Comparison of ENCODE assay signal across 14 mouse cellular contexts in the genomic region with DNA sequence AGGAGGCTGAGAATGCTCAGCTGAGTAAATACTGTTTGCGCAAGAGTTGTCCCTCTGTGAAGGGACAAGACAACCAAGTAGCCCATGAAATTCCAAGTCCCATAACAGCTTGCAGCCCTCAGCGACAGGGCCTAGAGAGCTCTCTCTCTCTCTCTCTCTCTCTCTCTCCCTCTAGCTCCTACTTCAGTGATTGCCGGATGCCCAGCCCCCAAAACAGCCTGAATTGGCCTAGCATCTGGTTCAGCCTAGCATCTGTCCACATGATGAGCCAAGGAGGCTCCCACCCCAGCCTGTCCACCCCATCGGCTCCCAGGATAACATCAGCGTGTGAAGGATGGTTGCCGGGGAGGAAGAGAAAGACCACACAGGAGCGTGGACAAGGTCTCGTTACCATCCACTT.
A peak's percentile ranks its signal among the peaks of the same experiment; 100 is the strongest.
DNase-seq lines count a peak whose midpoint lies in the region; ATAC-seq lines count a peak whose summit lies in the region.
"Had no signal": no experiment of that assay in that cellular context is flagged by ENCODE, and none has a peak within 500 bp of the region (broad histone marks: within the 10 kb centered on the region; RNA-seq: fewer than 3 reads in every experiment).

No protein-coding gene starts in this region.

- no peak for DNase-seq in kidney, adult 11 months
- DNase-seq in embryo, embryonic 10.5 days (ENCODE audit: low spot score): peak; percentile 35
- peak; percentile 34 for DNase-seq in lung, postnatal 36 days
- DNase-seq in right cerebral cortex, adult 2 months (ENCODE audit: low spot score in 2 of 2): no peak
- no peak for DNase-seq in cerebellum, adult 9-11 months
- no peak for DNase-seq in frontal cortex, adult 2 months (ENCODE audit: extremely low spot score in 1 of 2, low spot score in 1 of 2)
- DNase-seq: adrenal gland, postnatal 10 days; kidney, adult 18-20 months; right cerebral cortex, adult 18-20 months had no signal

- no peaks in the 10 kb centered on the region; the same call in 1 of the 2 replicates for H3K4me1 ChIP-seq in kidney, embryonic 14.5 days (ENCODE audit: control insufficient read depth, insufficient read depth, low read length)
- peaks cover 11% of the 10 kb centered on the region for H3K4me1 ChIP-seq in hindbrain, embryonic 12.5 days
- H3K4me1 ChIP-seq: heart, embryonic 15.5 days had no signal

- no peak overlapping the region for H3K27ac ChIP-seq in kidney, embryonic 14.5 days (ENCODE audit: low read depth, low read length)
- peak overlapping the region; percentile 30; the same call in 1 of the 2 replicates for H3K27ac ChIP-seq in hindbrain, embryonic 12.5 days
- H3K27ac ChIP-seq: heart, embryonic 15.5 days had no signal

- 0 out of 2 replicates have a peak, but pooled peaks have one; percentile 39 for ATAC-seq in kidney, embryonic 14.5 days (ENCODE audit: low FRiP score, low TSS enrichment)
- ATAC-seq in hindbrain, embryonic 12.5 days (ENCODE audit: low FRiP score): no peak
- ATAC-seq: Patski had no signal

- no peak overlapping the region for H3K4me3 ChIP-seq in kidney, embryonic 14.5 days (ENCODE audit: low read length)
- H3K4me3 ChIP-seq in hindbrain, embryonic 12.5 days: no peak overlapping the region
- H3K4me3 ChIP-seq: heart, embryonic 15.5 days; myocyte had no signal

- 28% methylated on average over 8 of the region's 8 CpGs for WGBS in kidney, embryonic 14.5 days
- WGBS in hindbrain, embryonic 12.5 days: 49% methylated on average over 8 of the region's 8 CpGs

- H3K9ac ChIP-seq in kidney, embryonic 14.5 days (ENCODE audit: low read depth, low read length): no peak overlapping the region
- H3K9ac ChIP-seq in hindbrain, embryonic 12.5 days: no peak overlapping the region
- H3K9ac ChIP-seq: heart, embryonic 15.5 days had no signal

- H3K9me3 ChIP-seq in kidney, embryonic 14.5 days (ENCODE audit: control insufficient read depth, low read length): no peaks in the 10 kb centered on the region
- H3K9me3 ChIP-seq in hindbrain, embryonic 12.5 days (replicated peaks): no peaks in the 10 kb centered on the region
- H3K9me3 ChIP-seq: heart, embryonic 15.5 days had no signal

- H3K27me3 ChIP-seq in kidney, embryonic 14.5 days (ENCODE audit: control insufficient read depth, insufficient read depth, low read length): no peaks in the 10 kb centered on the region
- no peaks in the 10 kb centered on the region for H3K27me3 ChIP-seq in hindbrain, embryonic 12.5 days
- H3K27me3 ChIP-seq: heart, embryonic 15.5 days had no signal

- H3K36me3 ChIP-seq in kidney, embryonic 14.5 days (ENCODE audit: control insufficient read depth, insufficient read depth, low read length): no peaks in the 10 kb centered on the region
- no peaks in the 10 kb centered on the region for H3K36me3 ChIP-seq in hindbrain, embryonic 12.5 days
- H3K36me3 ChIP-seq: heart, embryonic 15.5 days had no signal

- H3K4me2 ChIP-seq in kidney, embryonic 14.5 days (replicated peaks; ENCODE audit: low read depth, low read length): no peak overlapping the region
- H3K4me2 ChIP-seq in hindbrain, embryonic 12.5 days (replicated peaks): no peak overlapping the region
- H3K4me2 ChIP-seq: heart, embryonic 15.5 days had no signal

Comparison
In these comparisons a context has a peak if more than half of its experiments do, and no peak if none do; other contexts are left out.
1. DNase-seq: peak in embryo, embryonic 10.5 days (single experiment) and lung, postnatal 36 days (single experiment); none in kidney, adult 11 months (single experiment), right cerebral cortex, adult 2 months (0 of 2), cerebellum, adult 9-11 months (single experiment) and frontal cortex, adult 2 months (0 of 2).